Mouse (Mus musculus): ENCODE results near the gene Acsm4.

The Acsm4 gene

DNA sequence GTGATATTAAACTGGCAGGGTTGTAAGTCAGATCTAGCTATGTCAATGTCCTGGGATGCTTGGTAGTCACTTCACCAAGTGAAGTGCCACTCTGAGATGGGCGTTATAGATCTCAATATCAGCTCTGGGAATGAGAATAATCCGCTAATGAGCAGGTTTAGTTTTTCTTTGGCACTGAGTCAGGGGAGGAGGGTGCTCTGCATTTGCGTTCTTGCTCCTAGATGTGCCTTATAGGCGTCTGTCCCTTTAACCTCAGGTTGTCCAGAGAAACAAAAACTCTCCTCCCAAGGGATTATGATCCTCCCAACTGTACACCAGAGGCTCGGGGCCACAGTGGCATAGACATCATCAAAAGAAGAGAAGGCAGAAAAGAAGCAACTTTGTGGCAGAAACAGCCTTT is at the start of gene Acsm4:
Gene Acsm4 (plus strand): TSS at position 301 of the 400 bp plus-strand sequence.
- Histone ChIP-seq H3K4me1 (replicated peaks; ENCODE audit: low read depth, low read length) (peaks cover 22% of the 10 kb centered on the region), H3K4me3 (replicated peaks; ENCODE audit: low read length) (no peak within 1 kb of the TSS), H3K27me3 (ENCODE audit: insufficient read depth, low read length) (no peaks in the 10 kb centered on the region), H3K9me3 (ENCODE audit: low read length) (no peaks in the 10 kb centered on the region), H3K36me3 (ENCODE audit: insufficient read depth, low read length) (no peaks in the 10 kb centered on the region)
- TF ChIP-seq CTCF (conservative IDR thresholded peaks at IDR 0.05; ENCODE audit: low read length): no peak
- TF ChIP-seq POU5F1 (IDR thresholded peaks at IDR 0.05; ENCODE audit: borderline replicate concordance, low read length): no peak
- no peak for TF ChIP-seq NANOG (IDR thresholded peaks at IDR 0.05; ENCODE audit: borderline replicate concordance, low read length)

DNA sequence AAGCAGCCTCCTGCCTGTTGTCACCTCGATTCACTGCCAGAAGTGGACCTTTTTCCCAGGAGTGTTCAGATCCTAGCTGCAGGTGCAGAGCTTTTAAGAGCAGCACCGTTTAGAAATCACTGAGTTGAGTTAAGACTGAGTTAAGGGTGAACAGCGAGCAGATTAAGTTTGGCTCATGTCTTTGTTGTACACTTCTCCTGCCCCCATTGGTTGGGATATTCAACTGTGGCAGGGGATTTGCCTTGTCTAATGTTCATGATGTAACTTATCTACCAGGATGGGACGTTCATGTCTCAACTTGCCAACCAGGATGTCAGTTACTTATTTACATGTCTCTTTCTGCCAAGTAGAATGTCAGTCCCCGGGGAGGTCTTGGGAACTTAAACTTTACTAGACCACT is 47.5 kb upstream of the Acsm4 start:
- no peaks in the 10 kb centered on the region for H3K9me3 ChIP-seq (ENCODE audit: low read length)
- H3K36me3 ChIP-seq (ENCODE audit: insufficient read depth, low read length): no peaks in the 10 kb centered on the region
- no peak overlapping the region for H3K4me3 ChIP-seq (replicated peaks; ENCODE audit: low read length)
- no peaks in the 10 kb centered on the region for H3K4me1 ChIP-seq (replicated peaks; ENCODE audit: low read depth, low read length)
- no peaks in the 10 kb centered on the region for H3K27me3 ChIP-seq (ENCODE audit: insufficient read depth, low read length)
- TF ChIP-seq CTCF (conservative IDR thresholded peaks at IDR 0.05; ENCODE audit: low read length) (no peak), NANOG (IDR thresholded peaks at IDR 0.05; ENCODE audit: borderline replicate concordance, low read length) (no peak), POU5F1 (IDR thresholded peaks at IDR 0.05; ENCODE audit: borderline replicate concordance, low read length) (no peak)

DNA sequence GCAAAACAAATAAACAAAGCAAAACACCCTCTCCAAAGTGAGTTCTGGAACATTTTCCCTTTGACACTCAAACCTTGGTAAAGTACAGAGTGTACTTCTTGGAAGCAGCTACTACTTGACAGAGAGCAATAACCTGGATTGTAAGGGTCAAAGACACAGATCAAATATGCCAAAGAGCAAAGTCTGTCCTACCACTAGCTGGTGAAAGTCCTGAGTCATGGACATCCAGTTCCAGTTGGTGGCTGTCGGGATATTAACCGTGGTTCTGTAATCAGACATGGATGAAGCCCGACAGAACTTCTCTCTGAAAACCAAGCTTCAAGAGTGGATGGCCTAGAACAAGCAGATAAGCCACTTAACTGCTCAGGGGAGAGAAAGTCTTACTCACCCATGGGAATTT is 21.9 kb upstream of the Acsm4 start:
- H3K9me3 ChIP-seq (ENCODE audit: low read length): no peaks in the 10 kb centered on the region
- no peak overlapping the region for H3K4me3 ChIP-seq (replicated peaks; ENCODE audit: low read length)
- H3K36me3 ChIP-seq (ENCODE audit: insufficient read depth, low read length): no peaks in the 10 kb centered on the region
- TF ChIP-seq NANOG (IDR thresholded peaks at IDR 0.05; ENCODE audit: borderline replicate concordance, low read length): no peak
- no peaks in the 10 kb centered on the region for H3K27me3 ChIP-seq (ENCODE audit: insufficient read depth, low read length)
- no peaks in the 10 kb centered on the region for H3K4me1 ChIP-seq (replicated peaks; ENCODE audit: low read depth, low read length)

DNA sequence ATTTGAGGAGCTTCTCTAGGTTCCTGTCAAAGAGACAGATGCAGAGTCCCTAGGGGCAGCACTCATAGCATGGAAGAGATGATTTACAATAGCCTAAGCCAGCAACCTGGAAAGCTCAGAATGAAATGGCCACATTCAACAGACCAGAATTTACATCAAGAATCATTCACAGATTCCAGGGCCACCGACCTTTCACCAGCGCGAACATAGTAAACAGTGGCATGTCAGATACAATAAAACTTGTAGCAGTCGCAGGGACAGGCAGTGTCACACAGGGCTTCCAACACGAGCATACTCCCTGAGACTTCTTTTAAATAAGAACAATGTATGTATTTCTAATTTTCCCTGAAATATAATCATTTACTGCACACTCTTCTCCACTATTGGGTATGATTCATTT is 19.4 kb upstream of the Acsm4 start:
- no peak overlapping the region for H3K4me3 ChIP-seq (replicated peaks; ENCODE audit: low read length)
- no peaks in the 10 kb centered on the region for H3K9me3 ChIP-seq (ENCODE audit: low read length)
- TF ChIP-seq NANOG (IDR thresholded peaks at IDR 0.05; ENCODE audit: borderline replicate concordance, low read length) (no peak), CTCF (conservative IDR thresholded peaks at IDR 0.05; ENCODE audit: low read length) (no peak)
- H3K36me3 ChIP-seq (ENCODE audit: insufficient read depth, low read length): no peaks in the 10 kb centered on the region
- no peaks in the 10 kb centered on the region for H3K27me3 ChIP-seq (ENCODE audit: insufficient read depth, low read length)
- 0 out of 2 replicates have a peak, but pooled peaks cover 5% of the 10 kb centered on the region for H3K4me1 ChIP-seq (replicated peaks; ENCODE audit: low read depth, low read length)

DNA sequence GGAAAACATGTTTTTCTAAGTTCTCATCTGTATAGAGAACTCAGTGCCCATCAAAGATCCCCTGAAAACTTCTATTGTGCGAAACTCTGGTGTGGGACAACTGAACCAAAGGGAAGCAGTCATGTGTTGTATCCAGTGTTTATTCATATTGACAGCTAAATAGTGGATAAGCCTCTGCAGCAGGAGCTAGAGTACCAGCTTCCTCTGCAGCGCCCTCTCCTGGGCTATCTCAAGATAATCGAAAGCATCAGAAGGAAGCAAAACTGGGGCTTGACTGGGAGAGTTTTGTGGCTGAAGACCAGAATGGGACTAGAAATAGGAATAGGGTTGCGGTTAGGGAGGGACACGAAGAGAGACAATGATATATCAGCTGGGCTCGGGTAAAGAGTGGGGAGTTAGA is 18.9 kb upstream of the Acsm4 start:
- no peaks in the 10 kb centered on the region for H3K9me3 ChIP-seq (ENCODE audit: low read length)
- no peaks in the 10 kb centered on the region for H3K27me3 ChIP-seq (ENCODE audit: insufficient read depth, low read length)
- 0 out of 2 replicates have a peak, but pooled peaks cover 5% of the 10 kb centered on the region for H3K4me1 ChIP-seq (replicated peaks; ENCODE audit: low read depth, low read length)
- no peak for TF ChIP-seq NANOG (IDR thresholded peaks at IDR 0.05; ENCODE audit: borderline replicate concordance, low read length)
- no peak for TF ChIP-seq POU5F1 (IDR thresholded peaks at IDR 0.05; ENCODE audit: borderline replicate concordance, low read length)
- peak; percentile 38 for TF ChIP-seq CTCF (conservative IDR thresholded peaks at IDR 0.05; ENCODE audit: low read length)
- no peaks in the 10 kb centered on the region for H3K36me3 ChIP-seq (ENCODE audit: insufficient read depth, low read length)
- no peak overlapping the region for H3K4me3 ChIP-seq (replicated peaks; ENCODE audit: low read length)

DNA sequence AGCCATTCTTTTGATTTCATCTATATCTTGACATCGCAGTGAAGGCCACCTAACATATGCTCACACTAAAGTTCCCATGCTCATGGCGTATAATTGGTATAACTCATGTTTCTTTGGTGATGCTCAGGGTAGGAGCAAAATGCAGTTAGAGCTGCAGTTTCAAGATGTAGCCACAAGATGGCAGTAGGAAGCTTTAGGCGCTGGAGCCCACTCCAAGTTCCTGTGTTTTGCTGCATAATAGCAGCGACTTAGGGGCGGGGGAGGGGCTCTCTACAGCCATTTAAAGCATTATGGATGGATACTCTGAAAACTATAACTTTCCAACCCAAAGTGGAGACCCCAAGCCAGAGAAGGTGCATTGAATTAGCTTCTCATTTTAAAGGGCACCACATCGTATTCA is 16.4 kb upstream of the Acsm4 start:
- TF ChIP-seq CTCF (conservative IDR thresholded peaks at IDR 0.05; ENCODE audit: low read length): peak; percentile 75
- TF ChIP-seq NANOG (IDR thresholded peaks at IDR 0.05; ENCODE audit: borderline replicate concordance, low read length): no peak

DNA sequence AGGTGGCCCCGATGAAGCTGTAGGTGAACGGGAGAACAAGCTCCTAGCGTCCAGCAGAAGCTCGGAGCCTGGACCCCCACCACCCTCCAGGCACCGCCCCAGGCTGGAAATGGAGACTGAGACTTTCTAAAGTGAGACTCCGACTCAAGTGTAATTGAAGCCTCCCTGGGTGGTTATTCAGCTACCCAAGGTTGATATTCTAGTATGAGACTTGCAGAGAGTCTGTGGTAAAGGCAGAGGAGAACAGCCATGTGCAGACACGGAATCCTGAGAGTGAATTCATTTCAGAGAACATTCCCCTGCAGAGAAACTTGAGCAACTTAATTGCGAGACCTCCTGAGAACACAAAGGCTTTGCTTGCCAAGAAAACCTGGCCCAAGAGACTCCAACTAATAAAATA is 9.7 kb upstream of the Acsm4 start:
- TF ChIP-seq CTCF (conservative IDR thresholded peaks at IDR 0.05; ENCODE audit: low read length): no peak
- no peak for TF ChIP-seq NANOG (IDR thresholded peaks at IDR 0.05; ENCODE audit: borderline replicate concordance, low read length)
- no peak for TF ChIP-seq POU5F1 (IDR thresholded peaks at IDR 0.05; ENCODE audit: borderline replicate concordance, low read length)
- no peaks in the 10 kb centered on the region for H3K36me3 ChIP-seq (ENCODE audit: insufficient read depth, low read length)
- no peak overlapping the region for H3K4me3 ChIP-seq (replicated peaks; ENCODE audit: low read length)
- no peaks in the 10 kb centered on the region for H3K27me3 ChIP-seq (ENCODE audit: insufficient read depth, low read length)
- H3K9me3 ChIP-seq (ENCODE audit: low read length): no peaks in the 10 kb centered on the region
- H3K4me1 ChIP-seq (replicated peaks; ENCODE audit: low read depth, low read length): no peaks in the 10 kb centered on the region

More for the DNA sequence above, 16.4 kb upstream of the Acsm4 start:
- Histone ChIP-seq H3K4me3 (replicated peaks; ENCODE audit: low read length) (no peak overlapping the region), H3K9me3 (ENCODE audit: low read length) (no peaks in the 10 kb centered on the region), H3K27me3 (ENCODE audit: insufficient read depth, low read length) (no peaks in the 10 kb centered on the region), H3K36me3 (ENCODE audit: insufficient read depth, low read length) (no peaks in the 10 kb centered on the region), H3K4me1 (replicated peaks; ENCODE audit: low read depth, low read length) (0 out of 2 replicates have a peak, but pooled peaks cover 5% of the 10 kb centered on the region)

DNA sequence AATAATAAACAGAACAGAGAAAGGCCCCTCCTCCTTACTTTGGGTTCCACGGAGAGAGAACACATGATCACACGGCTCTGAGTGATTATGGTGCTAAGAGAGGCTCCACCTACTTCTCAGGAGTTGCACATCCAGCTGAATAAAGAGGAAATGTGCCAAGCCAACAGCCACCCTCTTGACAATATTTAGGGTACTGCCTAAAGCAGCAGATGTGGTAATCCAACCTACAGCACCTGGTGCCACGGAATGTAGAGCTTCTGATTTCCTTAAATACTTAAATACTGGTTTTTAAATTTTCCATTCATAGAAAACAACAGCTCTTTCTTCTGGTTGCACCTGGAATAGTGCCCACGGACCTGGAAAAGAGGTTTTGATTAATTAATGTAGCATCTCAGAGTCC is 7.1 kb upstream of the Acsm4 start:
- H3K4me1 ChIP-seq (replicated peaks; ENCODE audit: low read depth, low read length): no peaks in the 10 kb centered on the region
- no peak overlapping the region for H3K4me3 ChIP-seq (replicated peaks; ENCODE audit: low read length)
- no peak for TF ChIP-seq CTCF (conservative IDR thresholded peaks at IDR 0.05; ENCODE audit: low read length)
- TF ChIP-seq NANOG (IDR thresholded peaks at IDR 0.05; ENCODE audit: borderline replicate concordance, low read length): no peak
- no peak for TF ChIP-seq POU5F1 (IDR thresholded peaks at IDR 0.05; ENCODE audit: borderline replicate concordance, low read length)
- no peaks in the 10 kb centered on the region for H3K36me3 ChIP-seq (ENCODE audit: insufficient read depth, low read length)
- no peaks in the 10 kb centered on the region for H3K9me3 ChIP-seq (ENCODE audit: low read length)
- no peaks in the 10 kb centered on the region for H3K27me3 ChIP-seq (ENCODE audit: insufficient read depth, low read length)

DNA sequence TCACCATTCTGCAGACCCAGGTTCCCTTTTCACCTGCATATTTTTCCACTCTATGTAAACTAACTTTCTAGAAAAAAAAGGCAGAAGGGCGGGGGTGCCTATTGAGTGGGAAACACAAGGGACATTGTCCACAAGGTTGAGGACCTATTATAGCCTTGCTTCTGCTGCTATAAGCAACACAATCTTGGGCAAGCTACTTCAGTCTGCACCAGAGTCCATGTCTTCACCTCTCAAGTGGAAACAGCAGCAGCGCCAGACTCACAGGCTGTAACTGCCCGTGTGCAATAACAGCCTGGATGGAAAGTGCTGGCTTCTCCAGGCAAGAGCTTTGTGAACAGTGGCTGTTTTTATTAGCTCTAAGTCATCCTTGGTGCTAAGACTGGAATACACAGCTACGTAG is 2.5 kb downstream of the Acsm4 start:
- H3K4me1 ChIP-seq (replicated peaks; ENCODE audit: low read depth, low read length): peaks cover 22% of the 10 kb centered on the region
- no peaks in the 10 kb centered on the region for H3K36me3 ChIP-seq (ENCODE audit: insufficient read depth, low read length)
- H3K9me3 ChIP-seq (ENCODE audit: low read length): no peaks in the 10 kb centered on the region
- TF ChIP-seq CTCF (conservative IDR thresholded peaks at IDR 0.05; ENCODE audit: low read length) (no peak), POU5F1 (IDR thresholded peaks at IDR 0.05; ENCODE audit: borderline replicate concordance, low read length) (no peak), NANOG (IDR thresholded peaks at IDR 0.05; ENCODE audit: borderline replicate concordance, low read length) (no peak)
- H3K4me3 ChIP-seq (replicated peaks; ENCODE audit: low read length): no peak overlapping the region
- H3K27me3 ChIP-seq (ENCODE audit: insufficient read depth, low read length): no peaks in the 10 kb centered on the region

Data from E14TG2a.4 (cell line).